Mouse (Mus musculus): Measurements from ENCODE around the gene Fgf16. TPM values are rescaled to one million over a fixed set of nuclear protein-coding genes. Genes with fewer than 3 reads are reported as not detected.

The Fgf16 gene
- total RNA-seq (2021), result 1 to 10 TPM; 1.1 to 2.8 TPM
- long read RNA-seq, result 0 reads

DNA sequence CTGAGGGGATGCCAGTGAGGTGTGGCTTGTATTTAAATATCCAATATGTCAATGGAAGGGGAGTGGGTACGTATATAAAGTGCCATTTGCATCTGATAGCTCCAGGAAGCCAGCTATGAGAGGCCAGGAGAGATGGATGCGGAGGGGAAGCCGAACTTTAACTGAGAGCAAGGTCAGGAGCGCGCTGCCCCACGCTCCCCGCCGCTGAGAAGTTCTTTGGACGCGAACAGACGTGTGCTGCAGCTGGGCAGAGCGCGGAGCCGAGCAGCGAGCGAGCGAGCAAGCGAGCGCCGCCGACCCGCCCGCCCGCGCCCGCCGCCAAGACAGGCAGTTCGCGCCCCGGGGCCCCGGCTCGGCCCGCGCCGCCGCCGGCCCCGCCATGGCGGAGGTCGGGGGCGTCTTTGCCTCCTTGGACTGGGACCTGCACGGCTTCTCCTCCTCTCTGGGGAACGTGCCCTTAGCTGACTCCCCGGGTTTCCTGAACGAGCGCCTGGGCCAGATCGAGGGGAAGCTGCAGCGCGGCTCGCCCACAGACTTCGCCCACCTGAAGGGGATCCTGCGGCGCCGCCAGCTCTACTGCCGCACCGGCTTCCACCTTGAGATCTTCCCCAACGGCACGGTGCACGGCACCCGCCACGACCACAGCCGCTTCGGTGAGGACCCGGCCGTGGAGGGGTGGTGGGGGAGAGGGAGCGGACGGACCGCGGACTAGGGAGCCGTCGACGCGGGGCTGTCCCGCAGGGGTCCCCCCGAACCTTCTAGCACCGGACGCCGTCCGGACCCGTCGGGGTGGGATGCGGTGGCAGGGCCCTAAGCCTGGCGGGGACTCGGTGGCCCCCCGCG lies at the start of gene Fgf16:
Gene Fgf16 (plus strand): TSS at position 118 of the 843 bp plus-strand sequence.
- DNase-seq (ENCODE audit: low spot score in 2 of 2), result peak; percentile 4 to 12

DNA sequence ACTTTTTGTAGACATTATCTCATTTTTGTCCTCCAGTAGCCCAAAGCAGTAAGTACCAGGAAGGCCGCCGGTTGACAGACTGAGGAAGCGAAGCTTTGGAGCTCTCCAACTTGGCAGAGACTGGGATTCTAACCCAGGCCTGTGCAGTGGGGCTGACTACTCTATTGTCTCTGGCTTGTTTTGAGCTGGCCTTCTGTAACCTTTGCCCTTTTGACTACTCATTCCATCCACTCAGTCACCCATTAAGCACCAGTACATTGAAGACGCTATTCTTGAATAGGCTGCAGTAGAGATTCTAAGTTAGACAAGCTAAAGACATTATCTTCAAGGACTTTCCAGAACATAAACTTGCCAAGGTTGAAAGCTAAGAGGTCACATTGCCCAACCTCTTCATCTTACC lies 49.3 kb upstream of the Fgf16 start:
- DNase-seq (ENCODE audit: low spot score in 2 of 2), result no peak

DNA sequence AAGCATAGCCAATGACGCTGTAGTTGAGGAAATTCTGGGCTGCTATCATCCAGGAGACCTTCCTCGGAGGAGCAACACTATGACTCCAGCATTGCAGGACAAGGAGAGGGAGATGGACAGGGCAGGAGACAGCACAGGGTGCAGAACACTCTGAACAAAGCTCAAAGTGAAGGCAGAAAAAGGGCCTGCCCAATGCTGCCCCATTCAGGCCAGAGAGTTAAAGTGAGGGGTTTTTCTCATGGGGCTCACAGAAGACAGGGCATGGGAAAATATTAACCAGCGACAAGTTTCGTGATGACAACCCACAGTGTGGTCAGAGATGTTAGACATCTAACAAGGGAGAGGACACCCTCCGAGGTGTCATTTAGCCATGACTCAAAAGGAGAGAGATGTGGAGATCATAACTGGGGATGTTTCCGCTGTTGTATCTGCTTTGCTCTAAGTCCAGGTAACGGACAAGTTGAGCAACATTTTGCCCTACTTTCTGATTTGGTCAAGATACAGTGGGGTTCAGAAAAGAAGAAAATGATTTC lies 48.2 kb upstream of the Fgf16 start:
- no peak for DNase-seq (ENCODE audit: low spot score in 2 of 2)

DNA sequence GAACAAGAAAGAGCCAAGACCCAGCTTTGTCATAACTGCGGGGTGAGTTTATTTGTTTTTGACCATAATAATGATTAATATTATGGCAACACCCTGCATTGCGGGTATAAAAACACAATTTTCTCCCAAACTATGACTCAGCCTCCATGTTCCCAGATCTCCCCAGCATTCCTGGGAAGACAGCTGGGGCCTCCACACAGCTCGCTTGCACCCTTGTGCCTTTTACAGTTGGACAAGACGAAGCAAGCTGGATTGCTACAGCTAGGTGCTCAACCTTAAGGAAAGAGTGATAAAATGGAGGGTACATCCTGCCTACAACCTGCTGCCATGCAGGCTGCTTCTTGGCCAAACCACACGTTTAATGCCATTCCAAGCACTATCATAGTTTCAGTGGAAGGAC lies 45.7 kb upstream of the Fgf16 start:
- no peak for DNase-seq (ENCODE audit: low spot score in 2 of 2)

DNA sequence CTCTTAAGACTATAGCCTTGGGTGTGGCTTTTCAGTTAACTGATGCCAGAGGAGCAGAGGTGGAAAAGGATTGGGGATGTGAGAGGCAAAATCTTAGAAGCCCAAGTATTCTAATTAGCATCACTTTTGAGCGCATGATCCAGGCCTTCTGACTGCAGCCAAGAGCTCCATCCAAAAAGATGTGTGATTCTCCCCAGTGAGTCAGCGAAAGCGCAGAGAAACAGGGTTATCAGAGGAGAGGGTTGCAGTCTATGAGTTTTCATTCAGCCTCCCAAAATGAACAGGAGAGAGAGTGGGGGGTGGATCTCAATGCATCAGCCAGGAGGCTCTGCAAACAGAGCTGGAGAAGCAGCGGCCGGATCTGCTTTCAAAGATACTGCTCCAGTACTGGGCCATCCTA lies 45.1 kb upstream of the Fgf16 start:
- DNase-seq (ENCODE audit: low spot score in 2 of 2), result no peak

DNA sequence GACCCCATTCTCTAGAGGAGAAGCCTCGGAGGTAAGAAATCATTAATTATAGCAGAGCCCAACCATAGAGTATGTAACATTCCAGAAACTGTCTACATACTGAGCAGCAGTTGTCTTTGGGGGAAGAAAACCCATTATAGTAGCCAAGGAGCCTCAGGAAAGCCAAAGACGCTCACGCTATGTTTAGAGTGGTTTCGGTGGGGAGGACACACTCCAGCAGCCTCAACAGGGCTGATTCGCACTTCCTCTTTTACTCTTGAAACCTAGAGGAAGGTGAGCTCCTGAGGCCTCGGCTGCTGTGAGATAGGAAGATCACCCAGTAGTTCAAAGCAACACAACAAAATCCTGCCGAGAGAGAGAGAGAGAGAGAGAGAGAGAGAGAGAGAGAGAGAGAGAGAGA lies 39.9 kb upstream of the Fgf16 start:
- no peak for DNase-seq (ENCODE audit: low spot score in 2 of 2)

- DNase-seq (ENCODE audit: low spot score in 2 of 2), result peak; percentile 6 to 29
Observed at GRCm38 (mm10) chrX:105762847-105763527, 1.1 kb upstream of the Fgf16 start.

GRCm38 (mm10) chrX:105763612-105764011 lies 467 bp upstream of the Fgf16 start:
- peak; percentile 17 to 19 for DNase-seq (ENCODE audit: low spot score in 2 of 2)

- no peak for DNase-seq (ENCODE audit: low spot score in 2 of 2)
Observed at GRCm38 (mm10) chrX:105765005-105765706, 1.1 kb downstream of the Fgf16 start.

- no peak for DNase-seq (ENCODE audit: low spot score in 2 of 2)
Observed at GRCm38 (mm10) chrX:105766013-105766412, 1.9 kb downstream of the Fgf16 start.

DNA sequence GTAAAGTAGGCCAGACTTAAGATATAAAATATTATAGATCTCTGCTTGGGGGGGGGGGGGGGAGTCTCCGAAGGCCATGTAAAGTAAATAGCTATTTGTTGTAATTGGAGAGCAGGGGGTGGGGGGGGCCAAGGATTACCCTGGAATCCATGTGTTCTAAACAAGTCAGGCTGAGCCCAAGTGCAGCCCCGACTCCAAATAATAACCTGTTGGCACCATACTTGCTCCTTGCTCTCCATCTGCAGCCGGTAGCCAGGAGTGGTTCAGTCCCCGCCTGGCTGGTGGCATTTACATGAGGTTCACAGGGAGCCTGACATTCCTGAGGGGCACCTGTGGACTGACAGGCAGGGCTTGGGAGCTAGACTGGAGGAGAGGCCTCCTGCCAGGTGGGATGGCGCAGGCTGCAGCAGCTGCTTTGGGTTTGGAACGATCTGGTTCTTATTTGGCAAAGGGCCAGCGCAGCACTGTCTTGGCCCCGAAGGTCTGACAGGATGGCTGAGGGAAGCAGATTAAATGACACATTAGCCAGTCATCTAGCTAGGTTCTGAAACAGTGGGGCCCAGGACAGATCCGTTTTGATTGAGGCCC lies 3.2 kb downstream of the Fgf16 start:
- no peak for DNase-seq (ENCODE audit: low spot score in 2 of 2)

DNA sequence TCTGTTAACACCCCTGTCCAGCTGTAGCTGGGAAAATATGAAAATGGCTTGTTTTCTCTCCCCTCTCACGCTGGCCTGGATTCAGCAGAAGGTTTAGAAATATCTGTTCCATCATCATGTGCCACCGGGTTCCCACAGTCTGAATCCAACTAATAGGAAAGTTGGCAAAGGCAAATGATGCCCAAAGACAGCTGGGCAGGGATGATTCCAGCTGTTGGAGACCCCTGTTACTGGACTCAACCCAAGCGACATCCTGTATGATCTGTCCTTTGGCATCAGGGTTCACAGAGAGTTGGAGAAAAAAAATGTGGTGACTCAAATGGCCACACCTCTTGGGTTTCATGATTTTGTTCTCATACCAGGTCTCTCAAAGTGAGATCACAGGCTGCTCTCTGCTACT lies 3.9 kb downstream of the Fgf16 start:
- DNase-seq (ENCODE audit: low spot score in 2 of 2), result no peak

- no peak for DNase-seq (ENCODE audit: low spot score in 2 of 2)
Observed at GRCm38 (mm10) chrX:105773281-105773680, 9.2 kb downstream of the Fgf16 start.

DNA sequence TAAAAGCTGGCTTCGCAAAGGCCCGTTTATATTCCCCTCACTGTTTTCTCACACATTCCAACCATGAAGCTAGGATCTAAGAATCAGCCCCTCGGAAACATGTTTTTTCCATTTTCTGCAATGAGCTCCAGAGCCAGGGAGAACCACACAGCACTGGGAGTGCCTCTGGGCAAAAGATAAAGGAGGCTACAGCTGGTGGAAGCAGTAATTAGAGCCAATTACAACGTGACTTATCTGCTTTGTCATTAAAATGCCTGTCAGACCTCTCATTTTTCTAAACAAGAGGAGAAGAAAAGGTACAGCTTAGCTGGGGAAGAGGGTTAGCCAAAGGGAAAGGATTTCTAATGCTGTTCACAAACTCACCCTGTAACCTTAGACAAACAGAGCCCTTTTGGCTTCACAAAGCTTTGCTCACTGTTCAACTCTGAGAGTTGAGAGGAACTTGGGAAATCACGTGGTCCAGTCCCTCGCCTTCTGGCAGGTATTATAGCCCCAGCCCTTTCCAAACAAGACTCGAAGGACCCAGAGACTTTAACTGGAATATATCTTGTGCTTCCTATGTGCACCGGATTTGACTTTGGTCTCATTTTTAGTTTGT lies 30.8 kb downstream of the Fgf16 start:
- no peak for DNase-seq (ENCODE audit: low spot score in 2 of 2)

DNA sequence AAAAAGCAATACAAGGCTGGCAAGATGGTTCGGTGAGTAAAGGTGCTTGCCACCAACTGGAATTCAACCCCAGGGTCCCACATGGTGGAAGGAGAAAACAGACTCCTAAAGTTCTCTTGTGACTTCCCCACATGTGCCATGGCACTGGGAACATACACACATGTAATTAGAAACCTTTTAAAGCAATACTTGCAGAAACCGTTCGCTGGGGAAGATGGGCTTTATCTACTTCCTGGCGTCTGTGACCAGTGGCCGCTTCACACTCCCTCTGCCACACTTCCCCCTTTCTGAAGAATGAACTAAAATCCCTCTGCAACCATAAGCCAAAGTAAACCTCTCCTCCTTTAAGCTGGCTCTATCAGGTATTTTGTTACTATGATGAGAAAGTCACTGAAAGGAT lies 60.4 kb downstream of the Fgf16 start:
- no peak for DNase-seq (ENCODE audit: low spot score in 2 of 2)

Other genes with a start within 250 kb of the Fgf16 start
- gene Atrx, start 165.1 kb downstream of the Fgf16 start, total RNA-seq (2021), result 100 to 1,000 TPM; 217 TPM
- 10 to 100 TPM; 14.5 to 21.5 TPM for gene Magt1, start 247.6 kb downstream of the Fgf16 start, total RNA-seq (2021)